Mouse (Mus musculus) spleen, adult 12 weeks (tissue): ENCODE data around the gene Srsf5.
"Not testable (repeated sequence)": the region's sequence is repeated elsewhere in the genome, so short reads cannot be mapped to it uniquely, and the experiment has no call there.

Experiments
- DNase-seq: peaks from one replicate; pipeline ENCODE4 v3.0.0; 2022; ENCODE audit warnings: low spot score

The Srsf5 gene

DNA sequence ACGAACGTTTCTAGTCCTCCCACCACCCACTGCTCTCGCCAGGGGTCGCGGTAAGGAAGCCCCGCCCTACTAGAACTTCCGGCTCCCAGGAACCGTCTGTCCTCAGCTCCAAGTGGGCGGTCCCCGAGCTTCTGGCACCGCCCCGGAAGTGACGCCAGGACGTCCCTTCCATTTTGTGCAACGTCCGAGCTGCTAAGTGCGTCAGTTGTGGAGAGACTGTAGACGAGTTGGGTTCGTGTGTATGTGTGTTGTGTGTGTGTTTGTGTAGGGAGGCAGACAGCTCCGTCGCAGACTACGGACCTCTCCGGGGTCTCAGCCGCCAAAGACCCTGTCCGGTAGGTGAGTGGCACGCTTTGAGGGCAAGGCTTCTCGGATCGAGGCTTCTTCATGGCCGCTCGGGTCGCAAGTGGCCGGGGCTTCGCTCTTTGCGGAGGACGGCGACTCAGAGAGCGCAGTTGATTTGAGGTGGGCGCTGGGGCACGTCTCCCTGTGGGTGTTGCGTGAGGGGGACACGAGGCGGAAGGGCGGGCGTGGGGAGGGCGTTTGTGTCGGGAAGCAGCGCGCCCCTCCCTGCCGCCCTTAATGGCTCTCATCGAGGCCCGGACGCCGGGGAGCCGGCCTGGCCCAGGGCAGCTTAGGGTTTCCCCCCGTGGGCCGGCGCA is at the start of gene Srsf5:
Gene Srsf5 (plus strand): TSS at position 171 of the 662 bp plus-strand sequence.
- peak; percentile 98 for DNase-seq

DNA sequence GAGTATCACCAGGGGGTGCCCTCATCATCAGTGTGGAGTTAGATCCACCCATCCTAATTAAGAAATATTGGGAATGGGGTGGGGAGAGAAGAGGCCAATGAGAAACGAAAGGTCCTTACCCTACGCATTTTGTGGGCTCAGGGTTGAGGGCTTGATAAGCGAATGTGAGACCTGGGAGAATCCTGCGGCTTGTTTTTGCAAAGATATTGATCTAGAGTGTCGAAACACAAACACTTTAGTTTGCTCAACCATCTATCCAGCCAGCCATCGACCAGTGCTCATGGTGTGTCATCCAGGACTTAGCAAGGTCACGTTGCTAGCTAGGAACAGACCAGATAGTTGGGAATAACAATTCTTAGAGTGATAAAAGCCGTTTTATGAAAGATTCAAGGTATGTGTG is 35.7 kb upstream of the Srsf5 start:
- no peak for DNase-seq

DNA sequence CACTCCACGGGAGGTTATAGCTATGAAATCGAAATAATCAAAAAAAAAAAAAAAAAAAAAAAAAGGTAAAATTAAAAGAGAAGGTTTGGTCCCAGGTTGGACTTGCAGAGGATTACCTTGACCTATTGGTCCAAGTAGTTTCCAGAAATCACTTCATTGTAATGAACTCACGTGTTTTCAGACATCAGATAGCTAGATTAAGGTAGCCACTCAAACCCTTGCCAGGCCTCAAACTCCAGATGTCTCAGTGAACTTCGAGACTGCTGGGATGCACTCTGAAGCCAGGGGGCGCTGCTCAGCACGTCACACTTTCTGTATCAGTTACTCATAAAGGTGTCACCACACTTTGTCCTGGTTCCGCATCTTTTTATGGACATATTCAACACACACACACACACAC is 27.5 kb upstream of the Srsf5 start:
- no peak for DNase-seq

DNA sequence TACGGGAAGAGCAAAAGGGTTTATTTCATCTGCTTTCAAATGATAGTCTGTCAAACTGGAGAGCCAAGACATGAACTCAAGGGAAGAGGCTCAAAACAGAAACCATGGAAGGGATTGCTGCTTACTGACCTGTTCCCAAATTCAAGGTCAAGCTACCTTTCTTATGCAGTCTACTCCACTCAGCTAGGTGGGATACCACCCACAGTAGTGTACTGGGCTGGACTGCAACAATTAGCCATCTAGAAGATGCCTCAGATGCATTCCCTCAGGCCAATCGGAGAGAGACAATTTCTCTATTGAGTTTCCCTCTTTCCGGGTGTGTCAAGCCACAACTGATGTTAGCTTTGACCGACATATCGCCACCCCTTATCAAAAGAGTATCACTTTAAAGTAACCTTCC is 24.0 kb upstream of the Srsf5 start:
- DNase-seq, result no peak

DNA sequence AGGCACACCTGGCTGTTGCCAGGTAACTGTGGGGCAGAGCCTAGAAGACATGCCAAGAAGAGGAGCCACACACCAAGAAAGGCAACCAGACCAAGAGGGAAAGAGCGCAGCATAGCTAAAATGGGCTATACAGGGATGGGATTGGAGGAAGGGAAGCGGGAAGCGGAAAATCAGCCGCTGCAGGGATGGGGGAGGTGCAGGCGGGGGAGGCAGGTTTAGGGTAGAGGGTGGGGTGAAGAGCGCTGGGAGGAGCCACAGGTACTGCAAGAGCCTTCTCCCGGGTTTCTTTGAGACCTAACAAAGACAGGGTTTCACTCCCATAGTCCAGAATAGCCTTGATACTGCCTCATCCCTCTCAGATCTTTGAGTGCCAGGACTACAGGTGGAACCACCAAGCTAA is 22.4 kb upstream of the Srsf5 start:
- DNase-seq, result no peak

DNA sequence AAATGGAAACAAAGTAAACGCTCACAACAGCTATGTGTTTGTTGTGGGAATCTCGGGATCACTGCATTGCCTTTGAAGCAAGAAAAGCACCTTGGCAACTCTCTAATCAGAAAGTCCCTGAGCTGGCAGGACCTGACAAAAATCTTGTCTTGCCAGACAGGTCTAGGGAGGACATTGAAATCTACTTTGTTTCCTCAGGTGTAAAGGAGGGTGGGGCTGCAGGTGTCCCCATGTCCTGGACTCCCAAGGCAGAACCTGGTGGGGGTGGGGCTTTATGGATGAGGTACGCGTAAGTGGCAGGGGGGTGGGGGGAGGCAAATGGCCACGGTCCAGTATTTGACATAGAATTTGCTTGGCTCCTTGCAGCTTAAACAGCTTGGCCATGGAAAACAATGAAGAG is 21.7 kb upstream of the Srsf5 start:
- DNase-seq, result no peak

DNA sequence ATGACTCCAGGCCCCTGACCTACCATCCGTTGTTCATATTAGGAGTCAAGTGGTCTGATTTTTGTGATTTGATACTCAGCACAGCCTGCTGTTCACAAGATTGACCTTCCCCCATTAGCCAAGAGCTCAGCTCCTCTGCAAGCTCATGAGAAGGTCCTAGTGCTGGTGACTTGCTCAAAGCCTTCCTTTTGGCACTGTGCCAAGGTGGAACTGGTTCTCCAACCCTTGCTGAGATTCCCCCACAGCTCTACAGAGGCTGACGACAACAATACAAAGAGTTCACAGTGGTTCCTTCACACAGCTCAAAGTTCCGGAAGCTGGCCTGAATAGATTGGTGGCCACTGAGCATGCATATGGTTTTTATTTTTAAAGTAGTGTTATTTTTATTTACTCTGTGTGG is 21.1 kb upstream of the Srsf5 start:
- no peak for DNase-seq

DNA sequence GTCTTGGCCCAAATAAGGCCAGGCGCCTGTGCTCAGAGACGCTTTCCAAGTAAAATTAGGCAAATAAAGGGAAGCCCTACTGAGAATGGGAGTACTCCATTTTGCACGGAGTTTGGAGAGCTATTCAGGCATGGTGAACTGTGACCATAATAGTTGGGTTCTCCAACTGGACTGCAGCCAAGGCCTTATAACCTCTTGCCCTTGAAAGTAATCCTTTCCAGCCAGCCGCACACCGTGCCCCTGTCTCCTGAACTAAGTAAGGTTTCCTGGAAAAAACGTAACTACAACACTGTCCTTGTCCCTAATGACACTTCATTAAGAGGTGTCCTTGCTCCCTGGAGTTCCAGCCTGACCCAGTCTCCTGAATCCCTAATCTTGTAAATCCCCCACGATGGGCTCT is 19.4 kb upstream of the Srsf5 start:
- no peak for DNase-seq

DNA sequence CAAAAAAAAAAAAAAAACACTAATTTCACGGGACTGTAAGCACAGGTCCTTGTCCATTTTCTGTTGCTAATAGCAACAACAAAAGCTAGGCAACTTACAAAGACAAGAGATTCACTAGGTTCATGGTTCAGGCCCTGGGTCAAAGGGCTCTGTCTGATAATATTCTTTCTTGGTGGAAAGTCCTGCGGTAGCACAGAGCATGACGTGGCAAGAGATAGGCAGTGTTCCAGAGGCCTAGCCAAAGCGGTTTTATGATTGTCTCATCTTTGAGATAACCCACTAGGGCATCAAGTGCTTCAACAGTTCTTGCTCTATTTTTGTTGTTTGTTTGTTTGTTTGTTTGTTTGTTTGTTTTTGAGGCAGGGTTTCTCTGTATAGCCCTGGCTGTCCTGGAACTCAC is 18.8 kb upstream of the Srsf5 start:
- no peak for DNase-seq

DNA sequence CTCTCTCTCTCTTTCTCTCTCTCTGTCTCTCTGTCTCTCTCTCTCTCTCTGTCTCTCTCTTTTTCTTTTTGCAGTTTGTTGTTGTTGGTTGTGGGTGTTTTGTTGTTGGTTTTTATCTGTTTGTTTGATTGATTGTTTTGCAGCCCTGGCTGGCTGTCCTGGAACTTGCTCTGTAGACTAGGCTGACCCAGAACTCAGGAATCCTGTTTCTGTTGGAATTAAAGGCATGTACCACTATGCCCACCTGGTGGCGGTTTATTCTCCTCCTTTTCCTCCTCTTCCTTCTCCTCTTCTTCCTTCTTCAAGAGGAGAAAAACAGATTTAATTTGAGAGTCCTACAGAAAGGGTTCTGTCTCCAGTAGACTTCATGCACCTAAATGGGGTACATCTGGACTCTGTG is 17.8 kb upstream of the Srsf5 start:
- DNase-seq, result no peak

DNA sequence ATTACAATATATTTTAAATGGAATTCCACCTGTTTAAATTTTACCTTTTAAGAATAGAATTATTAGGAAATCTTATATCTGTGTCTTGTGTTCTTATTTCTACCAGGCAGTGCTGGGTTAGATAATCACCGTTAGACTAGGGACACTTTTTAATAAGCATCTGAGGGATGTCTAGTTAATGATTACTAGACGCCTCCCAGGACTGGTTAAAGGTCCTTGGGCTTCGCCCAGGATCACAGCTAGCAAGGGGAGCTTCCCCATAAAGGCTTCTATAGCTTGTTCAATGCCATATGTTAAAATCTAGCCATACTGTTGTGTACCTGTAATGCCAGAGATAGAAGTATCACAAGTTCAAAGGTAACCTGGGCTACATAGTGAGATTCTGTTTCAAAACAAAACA is 16.4 kb upstream of the Srsf5 start:
- no peak for DNase-seq

DNA sequence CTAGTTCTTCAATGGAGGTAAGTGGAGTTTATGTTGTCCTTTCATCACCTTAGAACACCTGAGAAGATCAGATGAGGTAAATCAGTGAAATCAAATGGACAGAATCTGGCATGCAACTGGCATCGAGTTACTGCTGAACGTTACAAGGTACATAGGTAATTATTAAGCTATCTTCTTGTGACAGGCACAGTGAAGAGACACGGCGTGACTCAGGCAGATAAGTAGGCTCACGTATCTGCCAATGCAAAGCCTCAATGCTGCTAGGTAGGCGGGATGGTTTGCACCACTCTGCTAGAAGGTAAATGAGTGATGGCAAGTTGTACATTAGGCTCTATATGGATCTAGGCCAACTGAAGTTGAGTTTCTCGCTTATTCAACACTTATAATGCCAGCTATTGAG is 15.2 kb upstream of the Srsf5 start:
- DNase-seq, result no peak

DNA sequence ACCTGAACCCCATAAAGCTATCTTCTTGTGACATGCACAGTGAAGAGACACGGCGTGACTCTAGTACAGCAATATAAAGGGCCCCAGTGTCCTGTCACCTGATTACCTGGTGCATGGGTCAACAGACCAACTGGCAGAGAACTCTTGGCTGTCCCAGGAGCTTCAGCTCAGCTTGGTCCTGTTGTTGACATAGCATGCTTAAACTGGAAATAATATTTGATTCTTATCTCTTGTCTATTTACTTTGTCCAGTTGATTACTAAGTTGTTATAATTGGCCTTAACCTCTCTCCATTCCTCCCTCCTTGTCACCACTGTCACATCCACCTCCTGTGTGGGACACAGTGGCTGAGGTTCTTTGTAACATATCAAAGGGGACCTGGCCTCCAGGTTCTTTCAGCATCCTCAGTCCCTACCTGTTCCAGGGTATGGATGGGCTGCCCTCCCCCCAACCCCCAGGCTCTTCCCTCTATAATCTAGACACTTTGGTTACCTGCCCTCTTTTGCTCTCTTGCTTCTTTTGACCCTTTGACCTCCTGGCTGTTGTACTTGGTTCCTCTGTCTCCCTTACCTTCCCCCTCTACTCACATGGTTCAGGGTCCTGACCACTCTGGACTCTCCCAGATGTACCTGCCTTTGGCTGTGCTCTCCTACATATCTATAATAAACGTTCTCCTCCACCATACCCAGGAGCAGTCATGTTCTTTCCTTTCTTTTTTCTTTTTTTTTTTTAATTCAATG is 13.7 kb upstream of the Srsf5 start:
- DNase-seq, result no peak

DNA sequence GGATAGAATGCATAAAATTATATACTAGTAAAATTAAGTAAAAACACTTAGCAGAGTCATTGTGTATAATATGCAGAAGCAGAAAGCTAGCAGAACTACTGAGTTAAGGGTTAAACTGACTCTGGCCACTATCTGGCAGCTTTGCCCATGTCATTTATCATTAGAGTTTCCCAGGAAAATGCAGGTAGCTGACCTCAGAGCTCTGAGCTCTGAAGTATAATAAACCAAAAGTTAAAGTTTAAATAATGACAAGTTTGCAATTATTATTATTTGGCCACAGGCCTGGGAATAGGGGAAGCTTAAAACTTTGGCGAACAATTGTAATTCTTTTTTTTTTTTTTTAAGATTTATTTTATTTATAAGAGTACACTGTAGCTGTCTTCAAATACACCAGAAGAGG is 12.4 kb upstream of the Srsf5 start:
- no peak for DNase-seq

DNA sequence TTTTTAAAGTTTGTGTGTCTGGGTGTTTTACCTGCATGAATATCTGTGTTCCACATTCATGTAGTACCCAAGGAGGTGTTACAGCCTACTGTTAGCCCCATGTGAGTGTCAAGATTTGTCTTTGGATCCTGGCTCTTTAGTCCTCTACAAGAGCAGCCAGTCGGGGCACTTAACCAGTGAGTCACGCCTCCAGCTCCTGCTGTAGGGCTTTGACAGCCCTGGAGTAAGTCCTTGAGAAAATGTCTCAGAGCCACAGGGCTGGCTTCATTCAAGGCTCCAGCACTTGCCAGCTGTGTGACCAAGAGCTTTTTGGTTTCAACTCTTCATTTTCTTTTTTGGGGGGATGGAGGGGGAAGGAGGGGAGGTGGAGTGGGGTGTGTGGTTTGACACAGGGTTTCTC is 8.6 kb upstream of the Srsf5 start:
- DNase-seq, result no peak

DNA sequence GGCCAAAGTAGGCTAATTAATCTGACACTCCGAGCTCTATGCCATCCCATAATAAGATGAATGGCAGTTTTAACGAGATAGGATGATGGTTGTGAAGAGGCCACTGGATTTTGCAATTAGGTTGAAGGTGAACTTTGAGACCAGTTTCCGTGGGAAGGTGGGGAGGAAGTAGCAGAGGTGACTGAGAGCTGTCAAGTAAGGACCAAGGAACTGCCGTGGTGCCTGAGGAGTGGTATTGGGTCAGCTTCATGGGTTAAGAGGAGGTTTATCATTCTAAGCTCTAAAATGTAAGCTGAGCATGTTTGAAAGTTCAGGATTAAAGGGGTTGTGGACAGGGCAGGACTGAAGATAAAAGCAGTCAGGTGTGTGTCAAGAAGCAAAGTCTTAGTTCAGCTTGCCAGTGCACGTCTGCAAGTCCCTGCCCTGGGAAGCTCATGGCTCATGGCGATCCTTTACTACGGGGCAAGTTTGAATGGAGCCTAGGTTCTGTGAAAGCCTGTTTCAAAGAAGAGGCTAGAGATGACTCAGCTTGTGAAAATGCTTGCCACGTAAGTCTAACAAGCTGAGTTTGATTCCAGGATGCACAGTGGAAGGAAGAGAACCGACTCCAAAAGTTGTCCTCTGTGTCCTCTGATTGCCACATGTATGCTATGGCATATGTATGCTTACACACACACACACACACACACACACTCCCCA is 7.8 kb upstream of the Srsf5 start:
- DNase-seq, result no peak

DNA sequence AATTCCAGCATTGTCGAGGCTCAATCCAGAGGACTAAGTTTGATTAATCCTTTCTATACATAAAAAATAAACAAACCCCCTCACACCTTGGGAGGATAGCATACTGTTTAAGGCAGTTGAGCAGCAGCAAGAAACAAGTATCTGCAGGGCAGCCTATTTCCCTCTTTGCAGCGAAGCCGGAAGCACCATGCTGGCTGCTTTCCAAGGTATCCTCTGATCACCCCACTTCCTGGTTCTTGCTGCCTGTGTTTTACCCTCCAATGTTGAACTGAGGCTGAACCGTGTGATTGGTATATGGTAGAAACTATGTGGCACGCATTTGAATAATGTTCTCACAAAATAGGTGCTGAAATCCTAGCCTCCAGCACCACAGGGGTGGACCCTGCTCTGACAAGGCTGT is 6.7 kb upstream of the Srsf5 start:
- DNase-seq, result peak; percentile 27

DNA sequence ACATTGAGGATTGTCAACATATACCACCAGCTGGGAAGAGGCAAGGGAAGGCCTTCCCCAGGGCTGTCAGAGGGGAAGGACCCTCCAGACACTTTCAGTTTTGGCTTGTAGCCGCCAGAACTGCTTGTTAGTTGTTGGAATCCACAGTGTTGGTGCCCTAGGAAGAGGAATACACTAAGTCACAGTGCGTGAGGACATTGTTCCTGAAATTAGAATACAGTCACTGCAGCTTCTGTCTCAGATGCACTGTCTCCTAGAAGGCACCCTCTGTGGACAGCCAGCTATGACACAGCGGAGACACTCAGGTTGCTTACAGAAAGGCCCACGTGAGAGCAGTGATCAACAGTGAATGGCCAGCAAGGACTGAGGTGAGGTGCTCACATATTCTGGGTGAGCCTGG is 6.1 kb upstream of the Srsf5 start:
- no peak for DNase-seq

DNA sequence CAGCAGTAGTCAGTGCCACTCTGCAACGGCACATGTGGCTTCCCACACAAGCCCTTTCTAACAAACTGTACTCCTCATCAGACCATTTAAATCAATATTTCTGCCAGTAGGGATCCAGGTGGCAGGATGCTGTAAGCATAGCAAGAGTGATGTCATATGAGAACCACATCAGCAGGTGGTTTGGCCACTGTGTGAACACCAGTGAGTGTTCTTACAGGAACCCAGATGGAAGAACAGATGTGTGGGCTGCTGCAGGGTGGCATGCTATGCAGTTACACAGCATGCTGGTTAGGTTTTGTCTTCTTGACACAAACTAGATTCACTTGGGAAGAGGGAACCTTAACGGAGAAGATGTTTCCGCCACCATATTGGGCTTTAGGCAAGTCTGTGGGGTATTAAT is 3.4 kb upstream of the Srsf5 start:
- no peak for DNase-seq

DNA sequence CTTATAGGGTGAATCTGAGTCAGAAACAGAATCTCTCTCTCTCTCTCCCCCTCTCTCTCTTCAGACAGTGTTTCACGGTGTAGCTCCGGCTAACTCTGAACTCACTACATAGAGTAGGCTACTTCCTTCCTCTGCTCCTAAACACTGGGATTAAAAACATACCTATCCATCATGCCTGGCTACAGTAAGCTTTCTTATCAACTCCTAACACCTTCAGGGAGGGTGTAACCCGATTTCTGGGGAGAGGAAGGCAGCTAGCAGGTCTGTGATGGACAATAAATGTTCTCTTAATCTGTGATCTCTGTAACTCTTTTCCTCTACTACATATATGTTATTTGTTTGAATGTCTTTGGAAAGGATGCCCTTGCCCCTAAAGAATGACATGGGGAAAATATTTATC is 1.9 kb upstream of the Srsf5 start:
- DNase-seq, result no peak

DNA sequence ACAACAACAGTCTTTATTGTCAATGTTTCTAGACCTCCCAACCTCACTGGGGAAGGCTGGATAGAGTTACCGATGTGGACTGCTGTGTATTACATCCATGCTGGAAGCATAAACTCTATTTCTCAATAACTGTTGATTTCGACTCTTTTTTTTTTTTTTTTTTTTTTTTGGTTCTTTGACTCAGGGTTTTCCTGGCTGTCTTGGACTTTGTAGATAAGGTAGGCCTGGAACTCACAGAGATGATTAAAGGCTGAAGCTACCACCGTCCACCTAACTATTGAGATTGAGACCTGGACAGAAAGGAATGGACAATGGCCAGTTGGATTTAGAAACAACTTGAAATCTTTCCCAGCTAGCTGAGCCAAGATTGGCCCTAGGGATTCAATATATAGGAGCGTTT is 1.1 kb upstream of the Srsf5 start:
- DNase-seq, result no peak

DNA sequence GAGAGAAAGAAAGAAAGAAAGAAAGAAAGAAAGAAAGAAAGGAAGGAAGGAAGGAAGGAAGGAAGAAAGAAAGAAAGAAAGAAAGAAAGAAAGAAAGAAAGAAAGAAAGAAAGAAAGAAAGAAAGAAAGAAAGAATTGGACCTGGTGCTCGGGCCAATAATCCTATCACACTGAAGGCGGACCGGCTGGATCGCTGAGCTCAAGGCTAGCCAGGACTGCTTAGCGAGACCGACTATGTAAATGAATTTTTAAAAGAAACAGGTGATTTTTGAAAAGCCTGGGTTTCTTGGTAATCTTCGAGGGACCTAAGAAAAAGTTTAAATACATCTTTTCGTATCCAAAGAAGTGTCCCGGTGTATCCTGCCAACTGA is 356 bp upstream of the Srsf5 start:
- not testable (repeated sequence) for DNase-seq

DNA sequence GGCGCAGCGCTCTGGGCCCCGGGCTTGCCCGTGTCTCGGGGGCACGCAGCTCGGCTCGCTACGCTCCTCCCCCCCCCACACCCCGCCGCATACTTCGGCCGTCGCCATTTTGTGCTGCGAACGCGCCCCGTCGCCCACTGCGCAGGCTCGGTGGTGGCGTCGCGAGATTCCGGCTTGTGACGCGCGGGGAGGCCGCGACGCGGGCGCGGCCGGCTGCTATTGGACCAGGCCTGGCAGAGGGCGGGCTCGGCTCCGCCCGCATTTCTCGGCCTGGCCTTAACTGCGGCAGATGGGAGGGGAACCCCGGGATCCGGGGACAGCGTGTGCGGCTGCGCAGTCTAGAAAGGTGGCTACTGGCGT is 672 bp downstream of the Srsf5 start:
- DNase-seq, result peak; percentile 97

DNA sequence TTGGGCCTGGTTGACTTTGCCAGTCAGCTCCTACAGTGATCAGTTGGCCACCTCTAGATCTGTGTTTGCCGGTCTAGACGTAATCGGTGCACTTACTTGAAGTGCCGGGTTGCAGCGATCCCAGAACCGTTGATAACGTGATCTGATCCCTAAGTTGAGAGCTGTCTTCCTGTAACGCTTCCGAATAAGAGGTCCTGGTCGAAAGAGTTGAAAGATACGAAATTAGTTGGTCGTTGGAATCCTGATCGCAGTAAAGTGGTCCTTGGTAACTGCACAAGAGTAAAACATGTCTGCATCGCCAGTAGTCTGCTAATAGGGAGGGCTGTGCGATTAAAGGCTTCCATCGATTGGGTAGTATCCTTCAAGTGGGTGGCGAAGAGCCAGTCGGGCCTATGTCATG is 2.9 kb downstream of the Srsf5 start:
- DNase-seq, result no peak
